Mouse (Mus musculus): ENCODE results near the gene Tnfrsf9. TPM values are rescaled to one million over a fixed set of nuclear protein-coding genes. Genes with fewer than 3 reads are reported as not detected.

The Tnfrsf9 gene
- total and polyA plus RNA-seq, 3 experiments = 0.14 TPM; not detected in 2

DNA sequence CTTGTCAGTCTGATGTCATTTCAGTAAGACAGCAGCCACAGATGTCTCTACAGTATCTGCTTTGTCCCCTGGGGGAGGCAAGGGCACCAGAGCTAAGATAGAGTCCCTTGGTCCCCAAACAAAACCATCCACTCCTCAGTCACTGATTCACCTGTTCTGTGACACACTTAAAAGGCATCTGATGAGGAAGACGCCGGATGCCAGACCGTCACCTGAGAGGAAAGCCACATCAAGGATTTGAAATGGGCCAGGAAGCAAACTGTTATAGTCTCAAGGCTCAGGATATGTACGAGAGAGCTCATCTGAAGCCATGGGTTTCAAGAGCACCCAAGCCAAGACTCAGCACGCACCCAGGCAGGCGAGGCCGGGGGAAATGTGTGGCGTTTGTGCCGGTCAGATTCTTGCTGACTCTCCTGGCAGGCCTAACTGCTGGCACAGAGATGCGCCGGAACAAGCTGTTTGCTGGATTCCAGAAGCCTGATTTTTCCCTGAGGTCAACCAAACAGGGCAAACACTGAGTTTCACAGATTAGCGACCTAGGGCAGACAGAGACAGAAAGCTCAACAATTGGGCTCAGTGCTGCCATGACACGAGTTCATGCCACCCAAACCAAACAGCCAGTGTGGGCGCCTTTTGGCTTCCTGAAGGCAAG lies 11.1 kb upstream of the Tnfrsf9 start:
- no peak overlapping the region for H3K9ac ChIP-seq (ENCODE audit: control insufficient read depth, low read depth, low read length, poor library complexity, severe bottlenecking)
- no peak overlapping the region for H3K27ac ChIP-seq (ENCODE audit: control insufficient read depth, low read depth, low read length)
- H3K79me2 ChIP-seq (ENCODE audit: control insufficient read depth, insufficient read depth, low read length, poor library complexity) = peaks cover 7% of the 10 kb centered on the region; the same call in 1 of the 2 replicates
- DNase-seq (ENCODE audit: low read depth, low spot score) = no peak
- H3K4me3 ChIP-seq (ENCODE audit: control insufficient read depth in 1 of 2, insufficient read depth in 1 of 2, low read depth in 2 of 2, low read length in 2 of 2) = no peak overlapping the region
- TF ChIP-seq MEF2A (IDR thresholded peaks at IDR 0.05; ENCODE audit: extremely low read depth, insufficient replicate concordance, low read depth, low read length, poor library complexity, severe bottlenecking) (no peak), POLR2AphosphoS2 (IDR thresholded peaks at IDR 0.05; ENCODE audit: low read length) (no peak), GABPA (IDR thresholded peaks at IDR 0.05; ENCODE audit: low read depth, low read length) (no peak), GATA1 (IDR thresholded peaks at IDR 0.05; ENCODE audit: low read depth, low read length) (no peak), BHLHE40 (IDR thresholded peaks at IDR 0.05; ENCODE audit: borderline replicate concordance, low read depth, low read length) (no peak), KAT2A (conservative IDR thresholded peaks at IDR 0.05; ENCODE audit: low read depth, low read length) (no peak), SMC3 (IDR thresholded peaks at IDR 0.05; ENCODE audit: low read depth, low read length) (no peak), TBP (IDR thresholded peaks at IDR 0.05; ENCODE audit: low read depth, low read length) (no peak), CTCF (IDR thresholded peaks at IDR 0.05 in 2 of 3, conservative IDR thresholded peaks at IDR 0.05 in 1 of 3; ENCODE audit: control insufficient read depth in 1 of 3, insufficient read depth in 1 of 3, low read depth in 2 of 3, low read length in 3 of 3, poor library complexity in 1 of 3, severe bottlenecking in 1 of 3) (no peak), TCF12 (IDR thresholded peaks at IDR 0.05; ENCODE audit: low read depth, low read length) (no peak), ZC3H11A (IDR thresholded peaks at IDR 0.05; ENCODE audit: low read depth, low read length) (no peak), USF2 (IDR thresholded peaks at IDR 0.05; ENCODE audit: borderline replicate concordance in 1 of 2, insufficient read depth in 1 of 2, low read depth in 1 of 2, low read length in 2 of 2) (no peak), ZKSCAN1 (IDR thresholded peaks at IDR 0.05; ENCODE audit: low read depth, low read length) (no peak), MAFK (IDR thresholded peaks at IDR 0.05; ENCODE audit: borderline replicate concordance, low read depth, low read length) (no peak)
- H3K4me1 ChIP-seq (ENCODE audit: control insufficient read depth in 1 of 2, insufficient read depth in 2 of 2, low read length in 2 of 2) = peaks cover 0 to 2% of the 10 kb centered on the region in 2 experiments; a peak in 1 of 4 replicates
- H3K9me3 ChIP-seq (replicated peaks; ENCODE audit: insufficient read depth, low read length) = no peaks in the 10 kb centered on the region
- no peaks in the 10 kb centered on the region for H3K27me3 ChIP-seq (ENCODE audit: control insufficient read depth in 1 of 2, insufficient read depth in 2 of 2, low read length in 2 of 2)
- peaks cover 2 to 8% of the 10 kb centered on the region in 2 experiments for H3K36me3 ChIP-seq (ENCODE audit: control insufficient read depth in 1 of 2, insufficient read depth in 2 of 2, low read length in 2 of 2)

DNA sequence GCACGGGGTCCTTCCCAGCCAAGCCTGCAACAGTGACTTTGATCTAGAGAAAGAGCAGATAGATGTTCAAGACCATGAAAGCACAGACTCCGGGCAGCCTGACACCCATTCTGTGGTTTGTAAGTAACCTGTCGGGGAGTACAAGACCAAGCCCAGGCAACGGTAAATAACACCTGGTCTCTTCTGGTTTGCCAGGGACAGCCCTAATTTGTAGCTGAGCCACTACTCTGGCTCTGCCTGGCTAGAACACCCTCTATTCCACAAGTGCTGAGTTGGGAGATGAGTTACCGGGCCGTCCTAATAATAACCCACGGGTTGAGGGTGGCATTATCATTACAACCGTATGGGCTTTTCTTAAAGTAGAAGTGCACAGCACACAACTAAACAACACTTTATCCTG lies 7.3 kb upstream of the Tnfrsf9 start:
- Histone ChIP-seq H3K27me3 (ENCODE audit: control insufficient read depth in 1 of 2, insufficient read depth in 2 of 2, low read length in 2 of 2) (no peaks in the 10 kb centered on the region), H3K9me3 (replicated peaks; ENCODE audit: insufficient read depth, low read length) (no peaks in the 10 kb centered on the region), H3K79me2 (ENCODE audit: control insufficient read depth, insufficient read depth, low read length, poor library complexity) (peaks cover 18% of the 10 kb centered on the region), H3K4me3 (ENCODE audit: control insufficient read depth in 1 of 2, insufficient read depth in 1 of 2, low read depth in 2 of 2, low read length in 2 of 2) (no peak overlapping the region), H3K27ac (ENCODE audit: control insufficient read depth, low read depth, low read length) (no peak overlapping the region), H3K9ac (ENCODE audit: control insufficient read depth, low read depth, low read length, poor library complexity, severe bottlenecking) (no peak overlapping the region), H3K4me1 (ENCODE audit: control insufficient read depth in 1 of 2, insufficient read depth in 2 of 2, low read length in 2 of 2) (peaks cover 2 to 12% of the 10 kb centered on the region in 2 experiments; a peak in 3 of 4 replicates), H3K36me3 (ENCODE audit: control insufficient read depth in 1 of 2, insufficient read depth in 2 of 2, low read length in 2 of 2) (peaks cover 8 to 14% of the 10 kb centered on the region in 2 experiments; a peak in 3 of 4 replicates)
- DNase-seq (ENCODE audit: low read depth, low spot score) = no peak
- TF ChIP-seq UBTF (IDR thresholded peaks at IDR 0.05; ENCODE audit: borderline replicate concordance, insufficient read depth, low read depth, low read length) = no peak
- TF ChIP-seq MYB (IDR thresholded peaks at IDR 0.05; ENCODE audit: low read depth, low read length) = no peak
- TF ChIP-seq USF1 (IDR thresholded peaks at IDR 0.05; ENCODE audit: low read depth, low read length) = no peak
- no peak for TF ChIP-seq SMC3 (IDR thresholded peaks at IDR 0.05; ENCODE audit: low read depth, low read length)
- no peak for TF ChIP-seq ZKSCAN1 (IDR thresholded peaks at IDR 0.05; ENCODE audit: low read depth, low read length)
- no peak for TF ChIP-seq BHLHE40 (IDR thresholded peaks at IDR 0.05; ENCODE audit: borderline replicate concordance, low read depth, low read length)
- TF ChIP-seq NELFE (IDR thresholded peaks at IDR 0.05; ENCODE audit: low read depth, low read length) = no peak
- TF ChIP-seq SIN3A (IDR thresholded peaks at IDR 0.05; ENCODE audit: low read length) = no peak
